Mouse (Mus musculus) G1E (cell line): Measurements from ENCODE around the gene Gm20831. TPM values are rescaled to one million over a fixed set of nuclear protein-coding genes. Genes with fewer than 3 reads are reported as not detected.
"Not testable (repeated sequence)": the region's sequence is repeated elsewhere in the genome, so short reads cannot be mapped to it uniquely, and the experiment has no call there.

ENCODE experiments used
- ATAC-seq: 2 replicates; pipeline ENCODE4 v1.8.0; 2016; ENCODE audit warnings: mild to moderate bottlenecking; ENCODE audit not compliant: insufficient number of reproducible peaks, poor library complexity, low FRiP score, severe bottlenecking; ENCODE audit errors: extremely low read depth
- DNase-seq: peaks from one replicate; pipeline ENCODE4 v3.0.0; 2012; ENCODE audit warnings: low spot score
- H3K27me3 ChIP-seq: 2 replicates; pipeline ENCODE4 v1.6.1; 2012; ENCODE audit warnings: mild to moderate bottlenecking, low read length, inconsistent platforms; ENCODE audit not compliant: insufficient read depth
- H3K36me3 ChIP-seq: replicated peaks from 2 replicates; pipeline ENCODE3; 2012; ENCODE audit warnings: mild to moderate bottlenecking, inconsistent platforms
- H3K4me1 ChIP-seq: 2 replicates; pipeline ENCODE4 v1.6.1; 2012; ENCODE audit warnings: low read depth, low read length, inconsistent platforms, mixed read lengths; ENCODE audit not compliant: insufficient read depth
- H3K4me3 ChIP-seq: 2 replicates; pipeline ENCODE4 v1.5.1; 2012; ENCODE audit warnings: low read depth, mild to moderate bottlenecking, inconsistent platforms, low read length, moderate library complexity, mixed read lengths
- H3K9me3 ChIP-seq: replicated peaks from 2 replicates; pipeline ENCODE4 v1.6.1; 2012; ENCODE audit warnings: inconsistent platforms
- polyA plus RNA-seq: library from polyadenylated mRNA; stranded (reverse); fragments of >175 nt; gene quantifications from 2 replicates; pipeline ENCODE4 v1.2.3, GENCODE M21; 2012
- total RNA-seq, 2 experiments: library from RNA; stranded (forward) in 1 of 2; stranded (reverse) in 1 of 2; fragments of 200-1000 nt in 1 of 2; fragments of >200 nt in 1 of 2; fragmentation: Nextera tagmentation in 1 of 2; gene quantifications; 2 replicates each; pipeline ENCODE4 v1.2.3; 2014 to 2017

Gene Gm20831
- total RNA-seq (2014; fragmentation: Nextera tagmentation): not detected in 2 replicates
- not detected in 2 replicates for total RNA-seq (2017)
- polyA plus RNA-seq: not detected in 2 replicates

DNA sequence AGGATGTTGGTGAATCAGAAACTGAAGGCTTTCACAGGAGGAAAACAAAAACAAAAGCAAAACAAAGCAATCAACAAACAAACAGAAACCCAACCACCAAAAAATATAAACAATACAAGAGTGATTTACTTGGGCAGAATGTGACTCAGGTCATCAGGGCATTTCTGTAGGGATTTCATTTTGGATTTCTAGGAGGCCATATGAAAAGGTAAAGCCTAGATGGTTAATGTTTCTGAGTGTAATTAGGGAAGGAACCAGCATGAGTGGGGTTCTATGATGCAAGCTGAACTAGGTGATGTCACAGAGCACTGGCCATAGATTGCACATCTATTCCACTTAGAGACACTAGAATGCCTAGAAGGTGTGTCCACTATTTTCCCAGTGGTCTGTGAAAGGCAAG is at the start of gene Gm20831, which contains the start of gene Gm20772:
Gm20831 (plus strand) TSS at position 301 of the 400 bp plus-strand sequence.
Gm20772 (plus strand) TSS at position 301 of the 400 bp plus-strand sequence.
- ATAC-seq, H3K4me1 ChIP-seq, DNase-seq, H3K4me3 ChIP-seq, H3K27me3 ChIP-seq, H3K9me3 ChIP-seq, H3K36me3 ChIP-seq: not testable (repeated sequence)

DNA sequence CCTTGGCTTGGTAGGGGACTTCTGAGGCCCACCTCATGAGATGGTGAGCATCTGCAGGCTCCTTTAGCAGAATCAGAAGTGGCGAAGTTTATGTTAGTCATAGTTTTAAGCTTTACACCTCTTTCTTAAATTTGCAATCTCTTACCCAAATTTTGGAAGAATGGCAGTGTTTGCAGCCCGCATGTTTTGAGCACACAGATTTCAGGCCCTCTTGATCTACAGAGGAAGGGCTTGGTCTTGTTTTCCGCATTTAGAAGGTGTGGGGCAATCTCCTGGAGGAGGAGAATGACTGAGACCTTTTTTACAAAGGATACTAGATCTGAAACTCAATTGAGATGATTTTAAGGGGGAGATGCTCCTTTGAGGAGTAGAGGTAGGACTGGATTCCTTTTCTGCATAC is 28.4 kb upstream of the Gm20831 start, which contains the start of gene Gm21904:
Gm21904 (minus strand) TSS at position 101 of the 400 bp plus-strand sequence.
- not testable (repeated sequence) for H3K4me1 ChIP-seq, H3K9me3 ChIP-seq, DNase-seq, ATAC-seq, H3K4me3 ChIP-seq, H3K36me3 ChIP-seq, H3K27me3 ChIP-seq

DNA sequence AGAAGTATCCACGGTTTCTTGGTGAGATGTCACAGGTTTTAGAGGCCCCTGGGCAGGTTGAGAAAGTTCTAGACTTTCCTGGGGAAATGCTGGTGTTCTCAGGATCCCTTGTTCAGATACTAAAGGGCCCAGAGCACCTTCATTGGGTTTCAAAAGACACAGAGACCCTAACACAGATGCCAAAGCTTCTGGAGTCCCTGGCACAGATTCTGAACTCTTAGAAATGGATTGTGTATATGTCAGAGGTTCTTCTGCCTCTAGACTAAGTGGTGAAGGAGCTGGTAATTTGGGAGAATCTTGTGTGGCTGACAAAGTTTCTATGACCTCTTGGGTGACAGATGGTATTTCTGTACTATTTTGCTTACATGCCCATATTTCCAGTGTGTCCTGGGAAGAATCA is 62.7 kb downstream of the Gm20831 start, which contains the start of gene Srsy:
Srsy (minus strand) TSS at position 101 of the 400 bp plus-strand sequence.
- DNase-seq, H3K4me1 ChIP-seq, H3K4me3 ChIP-seq, H3K27me3 ChIP-seq, ATAC-seq, H3K36me3 ChIP-seq, H3K9me3 ChIP-seq: not testable (repeated sequence)

Other genes with a start within 250 kb of the Gm20831 start
- not detected in 2 replicates for gene Gm21904, start 28.5 kb upstream of the Gm20831 start, total RNA-seq (2014; fragmentation: Nextera tagmentation)
- gene Gm21904, start 28.5 kb upstream of the Gm20831 start, total RNA-seq (2017): not detected in 2 replicates
- gene Gm21904, start 28.5 kb upstream of the Gm20831 start, polyA plus RNA-seq: not detected in 2 replicates
- not detected in 2 replicates for gene Gm20772, start within 50 bp of the Gm20831 start, total RNA-seq (2014; fragmentation: Nextera tagmentation)
- gene Gm20772, start within 50 bp of the Gm20831 start, total RNA-seq (2017): not detected in 2 replicates
- not detected in 2 replicates for gene Gm20772, start within 50 bp of the Gm20831 start, polyA plus RNA-seq
- not detected in 2 replicates for gene Srsy, start 62.6 kb downstream of the Gm20831 start, total RNA-seq (2014; fragmentation: Nextera tagmentation)
- gene Srsy, start 62.6 kb downstream of the Gm20831 start, total RNA-seq (2017): not detected in 2 replicates
- not detected in 2 replicates for gene Srsy, start 62.6 kb downstream of the Gm20831 start, polyA plus RNA-seq
- not detected in 2 replicates for gene Gm21764, start 187.1 kb downstream of the Gm20831 start, total RNA-seq (2014; fragmentation: Nextera tagmentation)
- gene Gm21764, start 187.1 kb downstream of the Gm20831 start, total RNA-seq (2017): not detected in 2 replicates
- not detected in 2 replicates for gene Gm21764, start 187.1 kb downstream of the Gm20831 start, polyA plus RNA-seq
- gene Ssty1, start 214.4 kb downstream of the Gm20831 start, total RNA-seq (2014; fragmentation: Nextera tagmentation): not detected in 2 replicates
- not detected in 2 replicates for gene Ssty1, start 214.4 kb downstream of the Gm20831 start, total RNA-seq (2017)
- gene Ssty1, start 214.4 kb downstream of the Gm20831 start, polyA plus RNA-seq: not detected in 2 replicates